Mouse (Mus musculus) myocyte (in vitro differentiated cells): Measurements from ENCODE around the gene Gm28230. TPM values are rescaled to one million over a fixed set of nuclear protein-coding genes. Genes with fewer than 3 reads are reported as not detected.

ENCODE experiments used
- H3K27me3 ChIP-seq: one replicate; pipeline ENCODE4 v1.6.1; 2011; ENCODE audit not compliant: control insufficient read depth, insufficient read depth, insufficient read length
- H3K36me3 ChIP-seq: one replicate; pipeline ENCODE4 v1.6.1; 2011; ENCODE audit not compliant: control insufficient read depth, insufficient read depth
- H3K4me2 ChIP-seq: one replicate; pipeline ENCODE4 v1.6.1; 2011; ENCODE audit warnings: low read depth, control low read depth
- H3K4me3 ChIP-seq: one replicate; pipeline ENCODE4 v1.5.1; 2011; ENCODE audit warnings: mild to moderate bottlenecking, control low read depth, moderate library complexity
- H3K79me2 ChIP-seq: one replicate; pipeline ENCODE4 v1.6.1; 2011; ENCODE audit not compliant: control insufficient read depth, insufficient read depth
- H3ac ChIP-seq: one replicate; pipeline ENCODE4 v1.6.1; 2011; ENCODE audit not compliant: control insufficient read depth, insufficient read length
- CEBPB ChIP-seq: IDR thresholded peaks from 2 replicates; pipeline ENCODE4 v1.6.1; 2011; ENCODE audit warnings: mild to moderate bottlenecking, moderate library complexity; ENCODE audit not compliant: poor library complexity, insufficient read depth, severe bottlenecking
- E2F4 ChIP-seq: IDR thresholded peaks from one replicate; pipeline ENCODE4 v1.6.1; 2011; ENCODE audit warnings: mild to moderate bottlenecking, control low read depth, moderate library complexity; ENCODE audit not compliant: insufficient read depth
- MAX ChIP-seq: IDR thresholded peaks from one replicate; pipeline ENCODE4 v1.6.1; 2011; ENCODE audit warnings: low read depth, mild to moderate bottlenecking, control low read depth
- MYOD1 ChIP-seq, 3 experiments: IDR thresholded peaks; one replicate each; pipeline ENCODE4 v1.6.1; 2011; ENCODE audit warnings: control low read depth in 2 of 3, low read depth in 2 of 3, mild to moderate bottlenecking in 2 of 3, moderate library complexity in 1 of 3; ENCODE audit not compliant: insufficient read length in 2 of 3, control insufficient read depth in 1 of 3
- MYOG ChIP-seq, 3 experiments: IDR thresholded peaks; one replicate each; pipeline ENCODE4 v1.6.1; 2011; ENCODE audit warnings: control low read depth in 2 of 3, low read depth in 2 of 3, mild to moderate bottlenecking in 2 of 3; ENCODE audit not compliant: insufficient read length in 2 of 3, control insufficient read depth in 1 of 3, insufficient read depth in 1 of 3
- POLR2A ChIP-seq: IDR thresholded peaks from one replicate; pipeline ENCODE4 v1.6.1; 2011; ENCODE audit warnings: low read depth, mild to moderate bottlenecking, control low read depth, moderate library complexity; ENCODE audit not compliant: insufficient read length
- POLR2AphosphoS2 ChIP-seq: IDR thresholded peaks from one replicate; pipeline ENCODE4 v1.6.1; 2011; ENCODE audit warnings: low read depth, control low read depth; ENCODE audit not compliant: insufficient read length
- REST ChIP-seq: IDR thresholded peaks from one replicate; pipeline ENCODE4 v1.6.1; 2011; ENCODE audit warnings: mild to moderate bottlenecking, control low read depth, moderate library complexity; ENCODE audit not compliant: insufficient read depth, insufficient read length
- SRF ChIP-seq: IDR thresholded peaks from one replicate; pipeline ENCODE4 v1.6.1; 2011; ENCODE audit warnings: low read depth; ENCODE audit not compliant: control insufficient read depth, insufficient read length
- TCF12 ChIP-seq: IDR thresholded peaks from one replicate; pipeline ENCODE4 v1.6.1; 2011; ENCODE audit warnings: mild to moderate bottlenecking, control low read depth; ENCODE audit not compliant: poor library complexity, insufficient read depth, severe bottlenecking
- TCF3 ChIP-seq: IDR thresholded peaks from one replicate; pipeline ENCODE4 v1.6.1; 2011; ENCODE audit warnings: low read depth, control low read depth; ENCODE audit not compliant: insufficient read length
- USF1 ChIP-seq: IDR thresholded peaks from one replicate; pipeline ENCODE4 v1.6.1; 2011; ENCODE audit warnings: low read depth, mild to moderate bottlenecking, control low read depth, moderate library complexity
- polyA plus RNA-seq: library from polyadenylated mRNA; unstranded; fragments of >200 nt; fragmentation: generic; extraction: Trizol; gene quantifications from one replicate; pipeline ENCODE4 v1.2.1, GENCODE M21; 2012; ENCODE audit warnings: missing spikeins

The Gm28230 gene
- polyA plus RNA-seq, 1 experiment: not detected

GRCm38 (mm10) chr2:74760146-74760545 lies 33.6 kb downstream of the Gm28230 start:
- Histone ChIP-seq H3K36me3 (no peaks in the 10 kb centered on the region), H3K4me2 (no peak overlapping the region), H3K27me3 (peaks cover 10% of the 10 kb centered on the region), H3ac (no peak overlapping the region), H3K79me2 (no peaks in the 10 kb centered on the region), H3K4me3 (no peak overlapping the region)
- TF ChIP-seq MAX (no peak), SRF (no peak), MYOD1 (IDR thresholded peaks at IDR 0.05; ENCODE audit: control insufficient read depth in 1 of 3, insufficient read length in 2 of 3, low read depth in 2 of 3) (no peak), CEBPB (no peak), TCF12 (no peak), POLR2A (no peak), MYOG (IDR thresholded peaks at IDR 0.05; ENCODE audit: control insufficient read depth in 1 of 3, insufficient read depth in 1 of 3, insufficient read length in 2 of 3, low read depth in 2 of 3) (no peak), REST (no peak), USF1 (no peak)

- Histone ChIP-seq H3K4me2 (no peak overlapping the region), H3K4me3 (no peak overlapping the region), H3K36me3 (no peaks in the 10 kb centered on the region), H3K27me3 (peaks cover 10% of the 10 kb centered on the region), H3ac (no peak overlapping the region), H3K79me2 (no peaks in the 10 kb centered on the region)
- no peak for TF ChIP-seq USF1
- no peak for TF ChIP-seq CEBPB
- no peak for TF ChIP-seq POLR2AphosphoS2
- TF ChIP-seq REST: no peak
- TF ChIP-seq POLR2A: no peak
- no peak for TF ChIP-seq MYOD1 (IDR thresholded peaks at IDR 0.05; ENCODE audit: control insufficient read depth in 1 of 3, insufficient read length in 2 of 3, low read depth in 2 of 3)
- no peak for TF ChIP-seq TCF3
- TF ChIP-seq E2F4: no peak
- no peak for TF ChIP-seq MYOG (IDR thresholded peaks at IDR 0.05; ENCODE audit: control insufficient read depth in 1 of 3, insufficient read depth in 1 of 3, insufficient read length in 2 of 3, low read depth in 2 of 3)
- TF ChIP-seq MAX: no peak
- TF ChIP-seq TCF12: no peak
- TF ChIP-seq SRF: no peak
Observed at GRCm38 (mm10) chr2:74761941-74762340, 35.4 kb downstream of the Gm28230 start.

- peaks cover 10% of the 10 kb centered on the region for H3K27me3 ChIP-seq
- H3K4me3 ChIP-seq: no peak within 1 kb of the TSS
Observed at GRCm38 (mm10) chr2:74762522-74763244, 36.2 kb downstream of the Gm28230 start, which contains the start of gene Hoxd1. Hoxd1 (plus strand) TSS chr2:74762980.

GRCm38 (mm10) chr2:74763245-74763735 lies 36.8 kb downstream of the Gm28230 start:
- H3K27me3 ChIP-seq: peaks cover 10% of the 10 kb centered on the region
- no peaks in the 10 kb centered on the region for H3K79me2 ChIP-seq
- H3K36me3 ChIP-seq: no peaks in the 10 kb centered on the region
- H3K4me2 ChIP-seq: no peak overlapping the region
- H3K4me3 ChIP-seq: no peak overlapping the region
- TF ChIP-seq USF1 (no peak), TCF3 (no peak), MYOG (IDR thresholded peaks at IDR 0.05; ENCODE audit: control insufficient read depth in 1 of 3, insufficient read depth in 1 of 3, insufficient read length in 2 of 3, low read depth in 2 of 3) (no peak), POLR2AphosphoS2 (no peak), REST (no peak), CEBPB (no peak), MAX (no peak), TCF12 (no peak), MYOD1 (IDR thresholded peaks at IDR 0.05; ENCODE audit: control insufficient read depth in 1 of 3, insufficient read length in 2 of 3, low read depth in 2 of 3) (no peak)
- no peak overlapping the region for H3ac ChIP-seq

More at GRCm38 (mm10) chr2:74762522-74763244, 36.2 kb downstream of the Gm28230 start, which contains the start of gene Hoxd1:
- Histone ChIP-seq H3ac (no peak within 1 kb of the TSS), H3K4me2 (no peak within 1 kb of the TSS), H3K36me3 (no peaks in the 10 kb centered on the region), H3K79me2 (no peaks in the 10 kb centered on the region)
- no peak for TF ChIP-seq POLR2AphosphoS2
- TF ChIP-seq POLR2A: no peak
- no peak for TF ChIP-seq TCF12
- no peak for TF ChIP-seq TCF3
- TF ChIP-seq MYOG (IDR thresholded peaks at IDR 0.05; ENCODE audit: control insufficient read depth in 1 of 3, insufficient read depth in 1 of 3, insufficient read length in 2 of 3, low read depth in 2 of 3): no peak
- no peak for TF ChIP-seq REST
- TF ChIP-seq E2F4: no peak
- TF ChIP-seq CEBPB: no peak

- Histone ChIP-seq H3K4me2 (no peak overlapping the region), H3K79me2 (no peaks in the 10 kb centered on the region), H3K4me3 (no peak overlapping the region), H3K36me3 (no peaks in the 10 kb centered on the region), H3ac (no peak overlapping the region), H3K27me3 (peaks cover 15% of the 10 kb centered on the region)
- TF ChIP-seq E2F4 (no peak), POLR2A (no peak)
Observed at GRCm38 (mm10) chr2:74763976-74764375, 37.4 kb downstream of the Gm28230 start.
